ENCODE assay signal across 8 mouse cellular contexts in genomic region chr6:48016090-48016521, GRCm38 (mm10). TPM values are rescaled to one million over a fixed set of nuclear protein-coding genes. Genes with fewer than 3 reads are reported as not detected.
DNase-seq lines count a peak whose midpoint lies in the region; ATAC-seq and TF ChIP-seq lines count a peak whose summit lies in the region.

No protein-coding gene starts in this region.

- H3K4me1 ChIP-seq in limb, embryonic 10.5 days = peaks cover 4% of the 10 kb centered on the region; the same call in 1 of the 2 replicates
- H3K4me1 ChIP-seq in midbrain, embryonic 11.5 days (ENCODE audit: control insufficient read depth, insufficient read depth, low read length) = peaks cover 6% of the 10 kb centered on the region
- H3K4me1 ChIP-seq in small intestine, adult 2 months (ENCODE audit: control insufficient read depth, insufficient read depth, insufficient read length, low read length) = no peaks in the 10 kb centered on the region; the same call in 1 of the 2 replicates

- peak overlapping the region; percentile 52 for H3K4me3 ChIP-seq in limb, embryonic 10.5 days
- peak overlapping the region; percentile 32 for H3K4me3 ChIP-seq in midbrain, embryonic 11.5 days (ENCODE audit: low read depth, low read length)
- H3K4me3 ChIP-seq in small intestine, adult 2 months (ENCODE audit: low read depth, low read length) = peak overlapping the region; percentile 46

- no peaks in the 10 kb centered on the region for H3K9me3 ChIP-seq in limb, embryonic 10.5 days (replicated peaks)
- H3K9me3 ChIP-seq in midbrain, embryonic 11.5 days (ENCODE audit: control insufficient read depth, low read length) = no peaks in the 10 kb centered on the region

- no peak for TF ChIP-seq POLR2A in small intestine, adult 2 months (IDR thresholded peaks at IDR 0.05; ENCODE audit: low read depth, low read length)

- H3K9ac ChIP-seq in midbrain, embryonic 11.5 days (ENCODE audit: low read length) = peak overlapping the region; percentile 57

- intact Hi-C loops in gastrocnemius, postnatal 36 days (cut with DNase I) = loop anchor here (5.0 kb wide), 1 partner anchor 66 kb away; no protein-coding TSS in a partner anchor

- peaks cover 5% of the 10 kb centered on the region; the same call in 1 of the 2 replicates for H3K36me3 ChIP-seq in limb, embryonic 10.5 days
- H3K36me3 ChIP-seq in midbrain, embryonic 11.5 days (ENCODE audit: control insufficient read depth, insufficient read depth, low read length) = no peaks in the 10 kb centered on the region
- peaks cover 3% of the 10 kb centered on the region; the same call in 1 of the 2 replicates for H3K36me3 ChIP-seq in small intestine, adult 2 months (ENCODE audit: control insufficient read depth, insufficient read depth, low read length)

- WGBS in limb, embryonic 10.5 days = under 1% methylated on average over 24 of the region's 24 CpGs
- 0% methylated on average over 23 of the region's 24 CpGs for WGBS in midbrain, embryonic 11.5 days
- WGBS in small intestine, adult 2 months = 0% methylated on average over 24 of the region's 24 CpGs

- ATAC-seq in frontal cortex, adult (ENCODE audit: low TSS enrichment) = peak; percentile 89
- peak; percentile 94 for ATAC-seq in common myeloid progenitor, adult 5-6 weeks (replicated peaks; ENCODE audit: low read depth, poor library complexity, severe bottlenecking)
- ATAC-seq in inflammation-experienced regulatory T-cells, adult 6 months = peak; percentile 56
- ATAC-seq in midbrain, embryonic 11.5 days (ENCODE audit: low FRiP score) = peak; percentile 88

- DNase-seq in frontal cortex, postnatal 25 days (ENCODE audit: low spot score in 2 of 2) = no peak
- peak; percentile 33 to 45 for DNase-seq in gastrocnemius, postnatal 36 days
- DNase-seq in limb, embryonic 10.5 days (ENCODE audit: low spot score) = peak; percentile 91
- DNase-seq in midbrain, embryonic 11.5 days (ENCODE audit: low spot score, missing footprints) = peak; percentile 98

- H3K27me3 ChIP-seq in limb, embryonic 10.5 days (ENCODE audit: low read depth, poor library complexity, severe bottlenecking) = no peaks in the 10 kb centered on the region
- H3K27me3 ChIP-seq in midbrain, embryonic 11.5 days (ENCODE audit: control insufficient read depth, insufficient read depth, low read length) = no peaks in the 10 kb centered on the region
- H3K27me3 ChIP-seq in small intestine, adult 2 months (ENCODE audit: control insufficient read depth, insufficient read depth, low read length) = no peaks in the 10 kb centered on the region

- peak; percentile 78; the same call in 1 of the 2 replicates for TF ChIP-seq CTCF in small intestine, adult 2 months (IDR thresholded peaks at IDR 0.05; ENCODE audit: extremely low read depth, insufficient read length, insufficient replicate concordance, low read depth, low read length)

- H3K27ac ChIP-seq in limb, embryonic 10.5 days = peak overlapping the region; percentile 79
- no peak overlapping the region for H3K27ac ChIP-seq in midbrain, embryonic 11.5 days (ENCODE audit: low read depth, low read length)
- H3K27ac ChIP-seq in small intestine, adult 2 months (ENCODE audit: insufficient read depth, low read depth, low read length) = no peak overlapping the region

- peak overlapping the region; percentile 56 for H3K4me2 ChIP-seq in midbrain, embryonic 11.5 days

RNA-seq across cellular contexts. Expression of gene Zfp777, which starts 32.6 kb away (rescaled TPM):
- total RNA-seq in common myeloid progenitor, adult 5-6 weeks (2017) = 26.1 and 30.6 TPM in 2 replicates
- 10 to 100 TPM; 14.4 to 16.3 TPM for total RNA-seq in gastrocnemius, postnatal 36 days (2021)
- 1 to 10 TPM; 4.1 to 6.5 (median 5.7) TPM for polyA plus RNA-seq in inflammation-experienced regulatory T-cells, adult 6 months (2017; shearing (Covaris generic))
- polyA plus RNA-seq in limb, embryonic 10.5 days (2016; fragmentation: Nextera tagmentation; extraction: Ambion mirVana) = 12.0 and 13.6 TPM in 2 replicates
- 9.2 and 9.5 TPM in 2 replicates for polyA plus RNA-seq in midbrain, embryonic 11.5 days (2014; fragmentation: Nextera tagmentation; extraction: Ambion mirVana)
- 9.4 and 18.0 TPM in 2 replicates for polyA plus RNA-seq in small intestine, adult 2 months (2012; rRNA removed)

Comparison
In these comparisons a context has a peak if more than half of its experiments do, and no peak if none do; other contexts are left out.
1. DNase-seq: peak in gastrocnemius, postnatal 36 days (2 of 2), limb, embryonic 10.5 days (single experiment) and midbrain, embryonic 11.5 days (single experiment); none in frontal cortex, postnatal 25 days (0 of 2).
2. Peak in every context shown above with its lines, with median percentiles within 50 percentile points of each other: ATAC-seq and H3K4me3 ChIP-seq.